Mouse (Mus musculus): ENCODE measurements around the gene Smok3c.
"Not testable (repeated sequence)": the region's sequence is repeated elsewhere in the genome, so short reads cannot be mapped to it uniquely, and the experiment has no call there.

Smok3c gene

DNA sequence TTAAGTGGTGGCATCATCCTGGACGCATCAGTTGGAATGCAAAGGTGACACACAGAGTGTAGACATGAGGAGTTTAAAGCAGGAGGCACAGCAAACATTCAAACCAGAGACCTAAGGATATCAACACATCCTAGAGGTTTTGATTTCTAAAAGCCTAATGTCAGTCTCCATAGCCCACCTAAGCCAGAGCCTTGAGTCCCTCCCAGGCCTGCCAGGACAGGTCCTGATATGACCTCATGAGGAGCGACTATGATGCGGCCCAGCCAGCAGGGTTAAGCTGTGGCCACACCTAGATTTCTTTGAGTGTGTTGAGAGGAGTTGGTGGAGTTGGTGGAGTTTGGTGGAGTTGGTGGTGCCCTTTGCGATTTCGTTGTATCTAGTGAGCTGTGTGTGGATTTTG is at the start of gene Smok3c:
Gene Smok3c (plus strand): TSS at position 301 of the 400 bp plus-strand sequence.
- not testable (repeated sequence) for DNase-seq

- no peak for DNase-seq
Observed at GRCm38 (mm10) chr5:138009437-138009836, 43.6 kb upstream of the Smok3c start.

DNA sequence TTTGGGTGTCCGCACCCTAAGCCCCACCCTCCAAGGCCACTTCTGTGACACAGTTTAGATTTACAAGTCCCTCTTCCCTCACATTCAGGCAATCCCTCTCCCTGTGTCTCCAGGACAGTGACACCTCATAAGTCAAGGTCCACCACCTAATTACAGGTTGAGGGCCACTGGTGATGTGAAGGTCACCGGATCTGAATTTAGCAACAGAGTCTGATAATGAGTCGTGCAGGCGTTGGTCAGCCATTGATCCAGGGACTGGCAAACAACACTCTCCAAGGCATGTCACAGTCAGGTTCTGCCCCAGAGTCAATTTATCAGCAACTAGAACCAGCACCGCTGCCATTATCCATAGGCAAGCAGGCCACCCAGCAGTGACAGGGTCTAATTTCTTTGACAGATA is 40.6 kb upstream of the Smok3c start:
- DNase-seq = no peak

- DNase-seq = no peak
Observed at GRCm38 (mm10) chr5:138016530-138016929, 36.5 kb upstream of the Smok3c start.

DNA sequence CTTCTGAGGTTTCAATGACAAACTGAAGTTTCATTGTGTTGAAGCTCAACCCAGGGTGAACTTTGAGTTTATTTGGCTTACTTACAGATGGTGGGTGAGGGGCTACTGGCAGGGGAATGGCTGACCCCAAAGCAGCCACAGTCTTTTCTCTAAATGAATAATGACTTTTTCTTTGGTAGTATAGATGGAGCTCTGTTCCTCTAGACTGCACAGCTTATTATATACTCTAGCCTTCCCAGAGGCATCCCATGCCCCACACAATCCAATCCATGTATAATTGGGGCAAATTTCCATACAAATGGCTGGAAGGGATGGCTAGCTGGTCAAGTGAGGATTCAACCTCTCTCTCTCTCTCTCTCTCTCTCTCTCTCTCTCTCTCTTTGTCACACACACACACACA is 36.0 kb upstream of the Smok3c start:
- no peak for DNase-seq

DNA sequence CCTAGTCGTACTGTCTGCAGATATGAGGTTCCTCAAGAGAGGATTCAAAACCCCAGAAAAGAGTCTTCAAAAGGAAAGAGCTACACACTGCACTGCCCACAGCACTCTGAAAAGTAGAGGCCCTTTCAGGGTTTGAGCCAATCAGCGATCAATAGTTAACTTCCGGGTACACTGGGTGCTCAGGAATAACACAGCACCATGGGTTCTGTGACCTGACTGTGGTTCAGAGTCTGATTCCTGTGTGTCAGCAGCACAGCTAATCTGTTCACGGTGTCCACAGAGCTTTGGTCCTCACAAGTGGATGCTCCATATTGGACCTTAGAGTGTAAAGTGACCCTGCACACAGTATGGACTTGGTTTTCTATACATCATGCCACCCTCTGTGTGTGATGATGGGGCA is 33.4 kb upstream of the Smok3c start:
- not testable (repeated sequence) for DNase-seq

DNA sequence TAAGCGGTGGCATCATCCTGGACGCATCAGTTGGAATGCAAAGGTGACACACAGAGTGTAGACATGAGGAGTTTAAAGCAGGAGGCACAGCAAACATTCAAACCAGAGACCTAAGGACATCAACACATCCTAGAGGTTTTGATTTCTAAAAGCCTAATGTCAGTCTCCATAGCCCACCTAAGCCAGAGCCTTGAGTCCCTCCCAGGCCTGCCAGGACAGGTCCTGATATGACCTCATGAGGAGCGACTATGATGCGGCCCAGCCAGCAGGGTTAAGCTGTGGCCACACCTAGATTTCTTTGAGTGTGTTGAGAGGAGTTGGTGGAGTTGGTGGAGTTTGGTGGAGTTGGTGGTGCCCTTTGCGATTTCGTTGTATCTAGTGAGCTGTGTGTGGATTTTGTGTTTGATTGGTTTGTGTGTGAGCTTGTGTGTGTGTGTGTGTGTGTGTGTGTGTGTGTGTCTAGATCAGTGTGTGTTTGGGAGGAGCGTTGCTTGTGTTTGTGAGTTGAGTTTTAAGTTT is 32.0 kb upstream of the Smok3c start, which contains the start of the genes Smok3a and Smok3b:
Gene Smok3a (plus strand): TSS at position 301 of the 519 bp plus-strand sequence.
Gene Smok3b (plus strand): TSS at position 469 of the 519 bp plus-strand sequence.
- not testable (repeated sequence) for DNase-seq

- no peak for DNase-seq
Observed at GRCm38 (mm10) chr5:138073803-138074202, 20.8 kb downstream of the Smok3c start.

- peak; percentile 47 for DNase-seq
Observed at GRCm38 (mm10) chr5:138075684-138076083, 22.7 kb downstream of the Smok3c start.

- DNase-seq = no peak
Observed at GRCm38 (mm10) chr5:138076148-138076547, 23.2 kb downstream of the Smok3c start.

DNA sequence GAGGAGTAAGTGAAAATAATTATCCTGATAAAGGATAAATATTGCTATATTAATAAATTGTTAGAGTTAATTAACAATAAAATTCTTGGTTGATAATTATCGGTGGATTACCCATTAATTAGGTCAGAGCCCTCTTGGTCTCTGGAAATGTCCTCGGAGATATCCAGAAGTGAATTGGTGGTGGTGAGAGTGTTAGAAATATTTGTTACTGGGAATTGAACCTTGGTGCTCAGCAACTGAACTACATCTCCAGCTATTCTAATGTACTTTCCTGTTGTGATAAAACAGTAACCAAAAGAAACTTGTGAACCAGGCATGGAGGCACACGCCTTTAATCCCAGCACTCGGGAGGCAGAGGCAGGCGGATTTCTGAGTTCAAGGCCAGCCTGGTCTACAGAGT is 27.5 kb downstream of the Smok3c start:
- no peak for DNase-seq

DNA sequence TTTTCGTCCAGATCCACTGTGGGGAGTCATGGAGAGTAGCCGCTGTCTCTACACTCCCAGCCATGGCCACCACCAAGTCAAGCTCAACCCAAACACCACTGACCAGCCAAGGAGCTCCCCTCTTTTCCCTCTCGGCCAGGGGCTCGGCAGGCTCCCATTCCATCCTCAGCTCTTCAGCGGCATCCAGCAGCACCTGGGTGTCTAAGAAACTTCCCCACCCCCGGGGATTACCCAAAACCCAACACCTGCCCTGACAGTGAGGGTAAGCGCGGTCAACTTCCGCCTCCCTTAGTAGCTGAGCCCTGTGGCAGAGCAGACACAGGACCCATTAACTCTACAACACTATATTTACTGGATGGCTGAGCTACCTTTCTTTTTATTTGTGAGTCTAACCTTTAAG is 28.5 kb downstream of the Smok3c start:
- DNase-seq = no peak

- no peak for DNase-seq
Observed at GRCm38 (mm10) chr5:138083318-138083900, 30.4 kb downstream of the Smok3c start.

- DNase-seq = no peak
Observed at GRCm38 (mm10) chr5:138083936-138084335, 30.9 kb downstream of the Smok3c start.

GRCm38 (mm10) chr5:138084507-138084906 is 31.5 kb downstream of the Smok3c start:
- DNase-seq = no peak

DNA sequence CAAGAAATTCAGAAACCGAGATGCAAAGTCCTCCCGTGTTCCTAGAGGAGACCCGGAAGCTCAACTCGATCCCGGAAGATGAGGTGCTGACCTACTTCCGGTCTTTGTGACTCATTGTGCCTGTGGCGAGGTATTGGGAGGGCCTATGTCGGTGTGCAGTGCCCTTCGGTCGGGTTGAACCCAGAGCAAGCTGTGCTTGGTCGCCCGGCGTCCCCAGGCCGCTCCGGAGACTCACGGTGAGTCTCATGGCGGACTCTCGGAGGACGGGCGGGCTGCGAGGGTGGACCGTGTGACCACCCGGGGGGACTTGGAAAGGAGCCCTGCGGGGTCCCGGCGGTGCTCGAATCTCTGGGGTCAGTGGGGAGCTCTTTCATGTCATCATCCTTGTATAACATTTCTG is 32.0 kb downstream of the Smok3c start, which contains the start of gene Zkscan1:
Gene Zkscan1 (plus strand): TSS at position 89 of the 400 bp plus-strand sequence.
- peak; percentile 89 for DNase-seq

DNA sequence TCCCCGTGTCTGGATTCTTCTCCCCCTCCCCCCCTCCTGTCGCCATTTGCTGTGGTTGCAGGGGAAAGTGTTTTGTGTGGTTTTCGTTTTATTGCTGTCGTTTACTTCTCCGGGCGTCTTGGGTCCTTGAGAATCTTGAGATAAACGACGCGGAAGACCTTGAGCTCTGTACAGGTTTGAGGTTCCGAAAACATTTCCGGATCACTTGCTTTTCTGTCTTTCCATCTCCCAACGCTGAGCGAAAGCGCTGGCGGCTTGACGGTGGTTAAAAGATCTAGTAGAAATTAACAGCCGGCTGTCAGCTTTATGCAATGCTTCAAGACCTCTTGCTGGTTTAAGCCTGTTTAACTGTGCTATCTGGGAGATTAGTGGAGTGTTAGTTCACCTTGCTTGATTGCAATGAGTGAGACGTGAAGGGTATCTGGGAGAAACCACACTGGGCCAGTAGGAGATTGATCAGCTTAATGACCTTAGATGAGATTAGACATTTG is 32.5 kb downstream of the Smok3c start:
- peak; percentile 22 for DNase-seq

DNA sequence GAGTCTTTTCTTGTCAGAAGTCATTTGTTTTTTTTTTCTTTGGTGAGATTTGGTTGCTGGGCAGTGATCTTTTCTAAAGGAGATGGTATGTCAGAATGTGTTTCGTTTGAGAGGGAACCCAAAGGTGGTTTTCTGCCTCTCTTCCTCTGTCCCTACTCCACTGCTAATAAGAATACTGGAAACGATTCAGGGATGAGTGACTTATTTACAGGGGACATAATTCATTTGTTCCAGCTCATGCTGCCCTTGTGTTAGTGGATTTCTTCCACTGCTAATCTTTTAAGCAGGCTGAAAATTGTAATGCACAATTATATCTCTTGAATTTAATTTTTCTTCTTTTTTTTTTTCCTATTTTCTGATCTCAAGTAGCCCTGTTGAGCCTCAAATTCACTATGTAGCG is 33.8 kb downstream of the Smok3c start:
- no peak for DNase-seq

GRCm38 (mm10) chr5:138088366-138088765 is 35.4 kb downstream of the Smok3c start:
- DNase-seq = peak; percentile 57

DNA sequence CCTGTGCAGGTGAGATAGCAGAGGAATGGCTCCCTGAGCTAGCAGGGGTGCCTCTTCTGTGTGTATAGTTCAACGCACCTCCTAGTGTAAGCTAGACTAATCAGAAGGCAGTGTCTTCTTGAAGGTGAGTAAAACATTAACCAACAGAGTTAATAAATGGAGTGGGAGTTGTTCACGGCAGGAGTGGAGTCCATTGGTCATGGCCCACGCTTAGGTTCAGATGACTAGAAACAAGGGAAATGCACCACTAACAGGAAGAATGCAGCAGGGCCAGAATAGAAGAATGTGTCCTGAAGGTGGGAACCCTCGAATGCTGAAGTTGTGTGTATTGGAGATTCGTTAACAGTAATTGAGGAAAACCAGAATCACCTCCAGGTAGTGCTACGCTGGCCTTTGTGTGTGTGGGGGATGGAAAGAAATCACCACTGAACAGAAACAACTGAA is 36.1 kb downstream of the Smok3c start:
- DNase-seq = peak; percentile 76

DNA sequence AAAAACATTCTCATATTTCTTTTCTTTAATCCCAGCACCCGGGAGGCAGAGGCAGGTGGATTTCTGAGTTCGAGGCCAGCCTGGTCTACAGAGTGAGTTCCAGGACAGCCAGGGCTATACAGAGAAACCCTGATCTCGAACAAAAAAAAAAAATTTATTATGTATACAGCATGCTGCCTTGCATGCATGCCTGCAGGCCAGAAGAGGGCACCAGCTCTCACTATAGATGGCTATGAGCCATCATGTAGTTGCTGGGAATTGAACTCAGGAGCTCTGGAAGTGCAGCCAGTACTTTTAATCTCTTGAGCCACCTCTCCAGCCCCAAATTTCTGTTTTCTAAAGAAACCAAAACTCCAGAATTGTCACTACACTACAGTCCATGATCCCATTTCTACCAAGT is 37.3 kb downstream of the Smok3c start:
- DNase-seq = peak; percentile 24

GRCm38 (mm10) chr5:138090737-138091136 is 37.7 kb downstream of the Smok3c start:
- DNase-seq = no peak

DNA sequence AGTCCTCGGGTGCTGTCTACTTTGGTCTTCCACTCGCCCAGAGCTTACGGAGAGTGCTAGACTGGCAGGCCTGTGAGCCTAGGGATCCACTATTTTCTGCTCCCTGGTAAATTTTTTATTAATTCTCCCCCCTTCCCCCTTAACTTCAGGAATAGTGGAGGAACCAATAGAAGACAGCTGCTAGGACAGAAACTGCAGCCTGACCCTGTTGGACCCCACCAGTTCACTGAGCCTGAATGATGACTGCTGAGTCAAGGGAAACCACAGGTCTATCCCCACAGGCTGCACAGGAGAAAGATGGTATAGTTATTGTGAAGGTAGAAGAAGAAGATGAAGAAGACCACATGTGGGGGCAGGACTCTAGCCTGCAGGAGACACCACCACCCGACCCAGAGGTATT is 39.8 kb downstream of the Smok3c start:
- DNase-seq = no peak

DNA sequence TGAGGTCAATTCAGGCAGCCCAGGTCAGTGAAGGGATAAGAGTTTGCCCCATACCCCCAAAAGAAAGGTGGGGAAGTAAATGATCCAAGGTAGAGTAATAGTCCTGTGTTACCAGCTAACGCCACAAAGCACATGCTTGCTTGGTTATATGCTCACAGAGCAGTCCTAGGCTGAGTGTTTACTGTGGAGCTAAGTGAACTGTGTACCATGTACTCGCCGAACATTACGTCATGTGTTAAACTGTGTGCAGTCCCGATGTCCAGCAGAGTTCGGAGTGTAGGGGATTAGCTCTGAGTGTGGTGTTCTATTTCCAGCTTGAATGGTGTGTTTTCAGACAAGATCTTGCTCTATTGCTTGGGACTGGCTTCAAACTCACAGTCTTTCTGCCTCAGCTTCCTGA is 41.5 kb downstream of the Smok3c start:
- DNase-seq = no peak

- DNase-seq = no peak
Observed at GRCm38 (mm10) chr5:138104976-138105375, 52.0 kb downstream of the Smok3c start.
